Mouse (Mus musculus): ENCODE results near the gene Yes1. TPM values are rescaled to one million over a fixed set of nuclear protein-coding genes. Genes with fewer than 3 reads are reported as not detected.
"Not testable (repeated sequence)": the region's sequence is repeated elsewhere in the genome, so short reads cannot be mapped to it uniquely, and the experiment has no call there.

The Yes1 gene
- total RNA-seq, 2 experiments from 2014 or later = 15.9 to 17.4 TPM

DNA sequence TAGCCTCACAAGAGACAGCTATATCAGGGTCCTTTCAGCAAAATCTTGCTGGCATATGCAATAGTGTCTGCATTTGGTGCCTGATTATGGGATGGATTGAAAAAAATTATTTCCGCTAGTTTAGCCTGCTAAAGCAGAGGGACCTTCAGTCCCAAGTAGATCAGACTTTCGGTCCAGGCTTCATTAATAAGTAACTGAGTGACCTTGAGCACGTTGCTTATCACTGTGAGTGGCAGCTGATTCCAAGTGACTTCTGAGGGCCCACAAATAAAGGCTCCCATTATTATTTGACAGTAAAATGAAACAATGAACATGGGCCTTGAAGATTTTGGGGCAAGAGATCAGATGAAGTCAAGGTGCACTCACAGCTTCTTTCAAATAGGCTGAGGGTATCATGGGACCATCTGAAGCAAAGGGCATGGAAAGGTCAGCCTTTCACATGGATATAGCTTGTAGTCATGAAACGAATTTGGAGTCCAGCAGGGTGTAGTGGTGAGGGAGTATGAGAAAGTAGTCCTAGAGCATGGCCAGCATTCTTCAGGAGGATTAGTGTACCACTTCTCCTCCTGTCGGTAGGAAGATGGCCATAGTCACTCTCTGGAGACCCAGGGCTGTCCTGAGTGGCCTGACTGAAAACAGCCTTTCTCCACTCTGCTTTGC lies 86.4 kb downstream of the Yes1 start:
- DNase-seq (ENCODE audit: low spot score in 2 of 2) = no peak

DNA sequence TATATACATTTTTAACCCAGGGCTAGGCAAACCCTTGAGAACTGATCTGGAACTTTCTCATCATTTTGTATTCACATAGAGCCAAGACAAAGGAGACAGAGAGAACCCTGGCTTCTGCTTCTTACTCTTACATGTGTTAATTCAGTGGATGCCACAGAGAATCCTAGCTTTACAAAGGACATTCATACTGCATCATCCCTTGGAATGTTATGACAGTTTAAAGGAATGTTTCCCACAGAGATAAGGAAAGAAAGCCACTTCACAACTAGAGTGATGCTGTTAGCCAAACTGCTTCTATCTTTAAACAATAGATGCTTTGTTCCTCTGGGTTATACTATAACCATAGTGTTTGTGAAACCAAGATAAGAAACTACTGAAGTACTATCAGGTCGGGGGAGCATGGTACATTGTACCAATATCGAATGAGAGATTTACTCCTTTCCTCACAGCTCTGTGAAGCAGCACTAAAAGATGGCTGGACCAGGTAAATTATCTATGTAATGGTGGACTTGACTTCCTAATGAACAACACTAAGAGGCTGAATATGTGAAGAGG lies 95.3 kb downstream of the Yes1 start:
- no peak for DNase-seq (ENCODE audit: low spot score in 2 of 2)

- no peak for DNase-seq (ENCODE audit: low spot score in 2 of 2)
Observed at GRCm38 (mm10) chr5:32711485-32711884, 100.5 kb downstream of the Yes1 start.

GRCm38 (mm10) chr5:32712221-32713041 lies 101.5 kb downstream of the Yes1 start:
- no peak for DNase-seq (ENCODE audit: low spot score in 2 of 2)

DNA sequence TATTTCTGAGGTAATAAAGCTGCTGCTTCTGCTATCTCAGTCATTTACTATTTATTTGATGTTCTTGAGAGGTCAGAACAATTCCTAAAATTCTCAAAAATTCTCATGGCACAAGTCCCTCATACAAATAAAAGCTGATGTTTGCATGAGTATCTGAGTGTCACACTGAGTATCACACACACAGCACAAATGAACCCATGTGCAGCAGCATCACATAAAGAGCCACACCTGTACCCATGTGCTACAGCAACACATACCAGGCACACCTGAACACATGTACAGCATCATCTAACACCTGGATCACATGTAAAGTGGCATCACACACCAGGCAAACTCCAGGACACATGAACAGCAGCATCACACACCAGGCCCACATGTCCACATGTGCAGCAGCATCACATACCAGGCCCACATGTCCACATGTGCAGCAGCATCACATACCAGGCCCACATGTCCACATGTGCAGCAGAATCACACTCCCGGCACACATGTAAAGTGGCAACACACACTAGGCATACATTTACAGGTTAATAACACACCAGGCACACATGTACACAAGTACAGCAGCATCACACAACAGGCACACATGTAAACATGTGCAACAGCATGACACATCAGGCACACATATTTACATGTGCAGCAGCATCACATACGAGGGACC lies 102.2 kb downstream of the Yes1 start:
- DNase-seq (ENCODE audit: low spot score in 2 of 2) = no peak

DNA sequence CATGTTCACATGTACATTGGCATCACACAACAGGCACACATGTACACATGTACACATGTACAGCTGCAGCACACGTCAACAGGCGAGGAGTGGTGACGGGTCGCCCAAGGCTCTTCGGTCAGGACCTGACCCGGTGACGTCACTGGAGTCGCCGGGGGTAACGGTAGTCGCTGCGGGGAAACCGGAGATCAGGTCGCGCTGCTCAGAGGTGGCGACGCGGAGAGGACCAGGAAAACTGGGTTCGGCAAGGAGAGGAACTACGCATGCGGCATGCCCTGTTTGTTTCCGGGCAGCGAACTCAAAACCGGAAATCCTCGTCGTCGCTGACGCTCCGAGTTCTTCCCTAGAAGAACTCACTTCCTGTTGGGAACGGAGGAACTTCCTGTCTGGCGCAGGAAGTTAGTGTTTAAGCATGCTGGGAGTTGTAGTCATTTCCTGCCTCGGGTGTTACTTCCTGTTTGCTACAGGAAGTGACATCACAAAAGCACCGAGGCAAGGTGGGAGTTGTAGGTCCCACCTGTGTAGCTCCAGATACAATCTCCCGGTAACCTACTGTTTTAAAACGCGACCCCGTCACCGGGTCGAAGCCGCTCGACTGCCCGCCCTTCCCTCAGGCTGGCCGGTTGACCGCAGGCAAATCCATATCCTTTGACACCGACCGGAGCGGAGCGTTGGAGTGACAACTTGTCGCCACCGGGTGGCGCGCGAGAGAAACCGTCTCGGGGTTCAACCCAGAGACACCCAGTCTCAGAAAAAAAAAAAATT lies 102.9 kb downstream of the Yes1 start:
- DNase-seq (ENCODE audit: low spot score in 2 of 2) = peak; percentile 90 to 95

DNA sequence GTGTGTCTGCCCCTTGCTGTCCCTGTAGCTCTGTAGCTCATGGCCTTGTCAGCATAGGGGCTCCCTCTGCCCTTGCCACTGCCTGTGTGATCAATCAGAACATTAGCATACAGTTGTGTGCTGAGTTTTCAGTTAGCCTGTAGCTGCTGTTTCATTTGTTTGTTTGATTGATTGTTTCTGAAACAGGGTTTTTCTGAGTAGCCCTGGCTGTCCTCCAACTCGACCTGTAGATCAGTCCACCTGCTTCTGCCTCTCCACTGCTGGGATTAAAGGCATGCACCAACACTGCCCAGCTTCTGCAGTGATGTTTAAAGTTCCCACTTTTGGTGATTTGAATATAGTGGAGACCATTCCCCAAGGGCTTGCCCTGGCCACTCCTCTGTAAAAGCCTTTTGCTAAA lies 106.8 kb downstream of the Yes1 start:
- no peak for DNase-seq (ENCODE audit: low spot score in 2 of 2)

GRCm38 (mm10) chr5:32718916-32719315 lies 107.9 kb downstream of the Yes1 start:
- no peak for DNase-seq (ENCODE audit: low spot score in 2 of 2)

DNA sequence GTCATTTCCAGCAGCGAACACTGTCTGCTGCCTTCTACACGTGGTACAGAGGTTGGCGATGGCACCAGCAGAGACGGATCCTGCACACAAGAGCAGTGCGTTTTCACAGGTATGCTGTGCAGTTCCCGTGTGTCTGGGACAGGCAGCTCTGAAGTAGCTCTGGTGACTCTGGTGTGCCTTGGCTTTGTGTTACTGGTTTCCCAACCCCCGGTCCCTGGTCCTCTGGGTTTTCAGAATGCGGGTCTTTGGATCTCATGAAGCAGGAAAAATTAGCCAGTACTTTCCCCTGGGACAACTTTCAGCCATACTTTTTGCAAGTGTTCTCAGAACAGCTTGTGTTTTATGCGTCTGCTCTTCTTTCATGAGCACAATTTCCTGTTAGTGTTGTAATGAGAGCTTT lies 109.4 kb downstream of the Yes1 start:
- DNase-seq (ENCODE audit: low spot score in 2 of 2) = no peak

DNA sequence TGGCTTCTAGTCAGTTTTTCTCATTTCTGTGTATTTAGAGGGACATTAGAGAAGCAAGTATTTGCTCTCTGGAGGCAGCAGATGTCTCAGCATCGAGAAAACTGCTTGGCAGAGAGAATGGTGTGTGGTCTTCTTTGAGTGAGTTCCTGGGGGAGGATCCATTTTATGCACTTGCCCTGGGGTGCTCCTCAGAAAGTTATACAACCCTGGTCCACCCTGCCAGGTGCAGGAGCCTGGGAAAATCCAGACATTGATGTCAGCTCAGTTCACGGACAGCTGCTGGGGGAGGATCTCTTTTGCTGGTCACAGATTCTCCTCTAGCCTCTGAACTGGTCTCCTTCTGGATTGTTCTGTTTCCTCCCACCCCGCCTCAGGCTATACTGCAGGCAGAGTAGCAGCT lies 110.3 kb downstream of the Yes1 start:
- no peak for DNase-seq (ENCODE audit: low spot score in 2 of 2)

GRCm38 (mm10) chr5:32722263-32722662 lies 111.3 kb downstream of the Yes1 start:
- no peak for DNase-seq (ENCODE audit: low spot score in 2 of 2)

- not testable (repeated sequence) for DNase-seq (ENCODE audit: low spot score in 2 of 2)
Observed at GRCm38 (mm10) chr5:32722711-32723110, 111.7 kb downstream of the Yes1 start.

GRCm38 (mm10) chr5:32723981-32724380 lies 113.0 kb downstream of the Yes1 start:
- no peak for DNase-seq (ENCODE audit: low spot score in 2 of 2)

DNA sequence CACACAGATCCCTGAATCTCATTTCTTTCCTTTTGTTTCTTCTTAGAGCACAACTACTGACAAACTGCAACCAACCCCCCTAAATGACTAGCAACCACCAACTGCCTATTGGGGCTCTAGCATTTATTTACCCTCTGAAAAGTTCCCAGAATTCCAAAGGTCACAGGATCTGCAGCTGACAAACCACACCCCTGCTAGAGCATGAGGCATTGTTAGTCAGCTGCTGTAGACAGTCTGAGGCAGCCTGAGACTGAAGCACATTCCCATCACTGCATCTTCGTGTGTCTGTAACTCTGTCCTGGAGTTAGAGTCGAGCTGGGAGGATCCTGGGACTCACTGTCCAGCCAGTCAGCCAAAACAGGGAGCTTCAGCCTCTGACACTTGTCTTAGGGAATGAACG lies 114.4 kb downstream of the Yes1 start:
- DNase-seq (ENCODE audit: low spot score in 2 of 2) = not testable (repeated sequence)

DNA sequence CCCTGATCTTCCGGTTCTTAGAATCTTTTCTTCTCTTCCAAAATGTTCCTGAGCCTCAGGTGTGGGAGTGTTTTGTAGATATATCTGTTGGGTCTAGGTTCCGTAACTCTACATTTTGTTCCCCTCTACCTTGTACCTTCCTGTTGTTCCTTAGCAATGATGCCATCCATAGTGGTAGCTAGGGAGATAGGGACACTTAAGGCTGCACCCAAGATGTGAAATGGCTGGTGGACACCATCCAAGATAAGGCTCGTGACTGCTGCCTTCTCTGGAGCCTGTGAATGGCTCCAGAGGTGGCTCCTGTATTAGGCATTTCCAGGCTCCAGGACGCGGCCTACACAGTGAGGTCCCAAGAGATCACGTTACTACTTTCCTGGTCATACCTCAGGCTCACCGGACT lies 117.3 kb downstream of the Yes1 start:
- no peak for DNase-seq (ENCODE audit: low spot score in 2 of 2)

DNA sequence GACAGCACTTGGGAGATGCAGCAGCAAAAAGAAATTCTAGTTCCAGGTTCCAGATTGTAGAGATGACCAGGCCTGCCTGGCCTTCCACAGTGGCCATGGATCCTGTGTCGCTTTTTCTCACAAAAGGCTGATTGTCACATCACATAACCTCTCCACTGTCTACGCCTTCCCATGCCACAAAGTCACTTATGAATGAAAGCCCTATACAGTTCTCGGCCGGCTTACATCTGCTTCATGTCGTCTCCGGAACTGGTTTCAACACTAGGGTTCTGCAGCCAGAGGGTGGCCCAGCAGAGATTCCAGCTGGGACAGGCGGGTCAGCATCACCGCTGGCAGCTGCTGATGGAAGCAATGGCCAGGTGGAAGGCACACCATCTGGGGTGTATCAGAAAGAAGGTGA lies 117.9 kb downstream of the Yes1 start:
- DNase-seq (ENCODE audit: low spot score in 2 of 2) = no peak

DNA sequence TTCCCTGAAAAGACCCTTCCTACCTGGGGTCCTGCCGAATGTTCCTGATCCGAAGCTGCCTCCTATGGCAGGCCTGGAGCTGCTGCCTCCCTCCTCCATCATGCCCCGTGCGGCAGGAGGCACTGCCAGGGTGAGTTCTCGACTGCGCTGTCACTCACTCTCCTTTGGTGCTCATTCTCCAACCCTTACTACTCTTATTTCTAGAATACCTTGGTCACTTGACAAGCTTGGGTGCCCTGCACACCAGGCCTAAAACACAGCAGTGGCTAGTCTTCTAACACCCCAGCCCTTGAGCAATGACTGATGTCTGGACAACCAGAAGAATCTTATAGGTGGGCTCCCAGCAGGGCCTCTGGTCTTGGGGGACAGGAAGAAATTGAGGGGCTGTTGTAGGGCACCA lies 122.9 kb downstream of the Yes1 start:
- DNase-seq (ENCODE audit: low spot score in 2 of 2) = not testable (repeated sequence)

DNA sequence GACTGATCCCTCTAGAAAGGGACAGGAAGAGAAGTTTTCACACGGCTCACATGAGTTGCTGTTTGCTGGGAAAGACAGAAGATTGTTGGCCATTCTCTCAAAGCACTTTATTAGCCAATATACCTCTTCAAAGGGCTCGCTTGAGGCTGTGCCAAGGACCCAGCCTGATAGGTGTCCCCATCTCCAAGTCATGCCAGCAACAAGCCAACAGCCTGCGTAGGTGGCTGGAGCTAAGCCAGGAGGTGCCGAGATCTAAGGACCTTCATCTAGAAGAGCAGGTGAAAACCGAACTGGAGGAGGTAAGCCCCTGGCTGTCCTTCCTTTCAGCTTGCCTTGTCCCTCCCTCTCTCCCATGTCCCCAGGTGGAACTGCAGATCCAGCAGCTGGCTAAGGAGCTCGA lies 124.8 kb downstream of the Yes1 start:
- DNase-seq (ENCODE audit: low spot score in 2 of 2) = no peak

Measured in layer of hippocampus, postnatal 14 days (tissue).